Mouse (Mus musculus) embryonic facial prominence, embryonic 11.5 days (tissue): ENCODE results near the gene Hoxd8. TPM values are rescaled to one million over a fixed set of nuclear protein-coding genes. Genes with fewer than 3 reads are reported as not detected.

ENCODE experiments used
- microRNA counts: library from miRNA; unstranded; fragments of <30 nt; microRNA quantifications from one replicate; lab custom pipeline; 2016
- microRNA-seq: library from miRNA; unstranded; fragments of <30 nt; microRNA quantifications from one replicate; pipeline ENCODE4, GENCODE M21; 2016; ENCODE audit warnings: borderline number of aligned reads
- polyA plus RNA-seq: library from polyadenylated mRNA; unstranded; fragments of >200 nt; fragmentation: Nextera tagmentation; extraction: Ambion mirVana; gene quantifications from 2 replicates; pipeline ENCODE4 v1.2.1, GENCODE M21; 2014

Gene Hoxd8
- polyA plus RNA-seq, 1 experiment from 2014 or later, result 0.18 TPM

MicroRNAs encoded within 50 kb of the gene (microRNA counts, 519-probe panel; counts per million panel counts)
- 2,550 counts per million, percentile 24 among the panel's probes with 10 or more counts for microRNA mmu-miR-10b (lab: Ali Mortazavi, UCI)

Small RNAs within 50 kb of the gene (microRNA-seq; reads per million reads assigned to microRNA genes)
- gene Gm44463, result not detected
- 1,016 reads per million, percentile 71 among the genes with 10 or more reads in this experiment for gene Mir10b

Other genes with a start within 250 kb of the Hoxd8 start
- gene Lnpk, start 125.2 kb upstream of the Hoxd8 start, polyA plus RNA-seq, result 39.6 and 42.1 TPM in 2 replicates
- gene Evx2, start 45.1 kb upstream of the Hoxd8 start, polyA plus RNA-seq, result 0.08 and 0.10 TPM in 2 replicates
- not detected in 2 replicates for gene Hoxd13, start 36.3 kb upstream of the Hoxd8 start, polyA plus RNA-seq
- gene Hoxd12, start 29.6 kb upstream of the Hoxd8 start, polyA plus RNA-seq, result not detected in 2 replicates
- not detected in 2 replicates for gene Hoxd11, start 25.1 kb upstream of the Hoxd8 start, polyA plus RNA-seq
- not detected in 2 replicates for gene Hoxd10, start 12.7 kb upstream of the Hoxd8 start, polyA plus RNA-seq
- 0.10 TPM in 1 of 2 replicates, not detected in the other for gene Hoxd9, start 6.9 kb upstream of the Hoxd8 start, polyA plus RNA-seq
- gene Hoxd3, start 7.3 kb downstream of the Hoxd8 start, polyA plus RNA-seq, result 2.7 and 2.9 TPM in 2 replicates
- gene Hoxd4, start 7.3 kb downstream of the Hoxd8 start, polyA plus RNA-seq, result 0.18 TPM in 1 of 2 replicates, not detected in the other
- gene Gm28230, start 22.1 kb downstream of the Hoxd8 start, polyA plus RNA-seq, result not detected in 2 replicates
- 0.47 and 0.80 TPM in 2 replicates for gene Hoxd1, start 58.4 kb downstream of the Hoxd8 start, polyA plus RNA-seq
- gene Mtx2, start 121.2 kb downstream of the Hoxd8 start, polyA plus RNA-seq, result 146 and 147 TPM in 2 replicates